Comparison of ENCODE assay signal across 7 mouse cellular contexts in the genomic region with DNA sequence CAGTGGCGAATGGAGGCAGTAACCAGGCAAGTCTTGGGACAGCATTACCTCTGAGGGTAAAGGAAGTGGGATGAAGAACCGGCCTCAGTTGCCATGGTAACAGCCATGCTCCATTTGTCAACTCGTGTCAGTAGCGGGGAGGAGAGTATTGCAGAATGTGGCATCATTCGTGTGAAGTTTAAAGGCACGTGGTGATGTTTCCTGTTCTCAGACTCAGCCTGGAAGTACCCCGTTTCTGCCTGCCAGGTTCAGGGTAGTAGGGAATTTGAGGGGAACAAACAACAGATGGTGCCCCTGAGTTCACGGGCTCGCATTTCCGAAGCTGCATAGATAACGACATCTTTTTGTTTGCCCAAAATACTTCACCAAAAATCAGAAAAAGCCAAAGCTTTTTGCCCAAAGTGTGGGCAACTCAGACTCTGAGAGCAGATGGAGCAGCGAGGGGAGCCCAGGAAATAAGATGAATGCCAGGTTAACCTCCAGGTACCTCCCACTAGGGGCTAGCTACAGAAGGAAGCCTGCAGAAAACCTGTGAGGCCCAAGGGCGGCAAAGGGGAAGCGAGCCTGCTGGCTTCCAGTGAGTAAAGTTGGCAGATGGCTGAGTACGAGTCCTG. TPM values are rescaled to one million over a fixed set of nuclear protein-coding genes. Genes with fewer than 3 reads are reported as not detected.
DNase-seq lines count a peak whose midpoint lies in the region; ATAC-seq lines count a peak whose summit lies in the region.

No protein-coding gene starts in this region.

- DNase-seq in B cell, adult 2 months = peak; percentile 15 to 30
- DNase-seq in ES-CJ7 (ENCODE audit: low read depth, low spot score) = peak; percentile 50
- peak; percentile 85 for DNase-seq in embryo, embryonic 11 days
- peak; percentile 76 for DNase-seq in neural tube, embryonic 10.5 days (ENCODE audit: extremely low spot score, low spot score)
- DNase-seq in ovary, postnatal 10 days (ENCODE audit: low spot score) = no peak

- no peaks in the 10 kb centered on the region for H3K27me3 ChIP-seq in hindbrain, embryonic 15.5 days
- H3K27me3 ChIP-seq in limb, embryonic 12.5 days = no peaks in the 10 kb centered on the region

- no peak overlapping the region for H3K9ac ChIP-seq in hindbrain, embryonic 15.5 days
- H3K9ac ChIP-seq in limb, embryonic 12.5 days (replicated peaks) = no peak overlapping the region

- peak; percentile 80 for ATAC-seq in hindbrain, embryonic 15.5 days (ENCODE audit: low FRiP score, low read depth)
- no peak for ATAC-seq in limb, embryonic 12.5 days (ENCODE audit: insufficient number of reproducible peaks, insufficient read depth, low FRiP score, low TSS enrichment, low read depth)

- 0 out of 2 replicates have a peak overlapping the region, but pooled peaks have one; percentile 32 for H3K27ac ChIP-seq in hindbrain, embryonic 15.5 days (replicated peaks)
- peak overlapping the region; percentile 41; the same call in 1 of the 2 replicates for H3K27ac ChIP-seq in limb, embryonic 12.5 days

- no peaks in the 10 kb centered on the region for H3K9me3 ChIP-seq in hindbrain, embryonic 15.5 days
- no peaks in the 10 kb centered on the region for H3K9me3 ChIP-seq in limb, embryonic 12.5 days

- WGBS in hindbrain, embryonic 15.5 days = 12% methylated on average over 15 of the region's 15 CpGs
- 19% methylated on average over 15 of the region's 15 CpGs for WGBS in limb, embryonic 12.5 days

- no peak overlapping the region for H3K4me3 ChIP-seq in hindbrain, embryonic 15.5 days
- H3K4me3 ChIP-seq in limb, embryonic 12.5 days (replicated peaks) = no peak overlapping the region

- H3K36me3 ChIP-seq in hindbrain, embryonic 15.5 days = no peaks in the 10 kb centered on the region
- no peaks in the 10 kb centered on the region for H3K36me3 ChIP-seq in limb, embryonic 12.5 days

- H3K4me1 ChIP-seq in hindbrain, embryonic 15.5 days (replicated peaks) = peaks cover 32% of the 10 kb centered on the region
- H3K4me1 ChIP-seq in limb, embryonic 12.5 days (replicated peaks) = peaks cover 50% of the 10 kb centered on the region

- H3K4me2 ChIP-seq in hindbrain, embryonic 15.5 days = peak overlapping the region; percentile 13; the same call in 1 of the 2 replicates
- no peak overlapping the region for H3K4me2 ChIP-seq in limb, embryonic 12.5 days

RNA-seq across cellular contexts. Expression of a gene that starts 50.3 kb away (rescaled TPM):
- polyA plus RNA-seq in hindbrain, embryonic 15.5 days (2015; fragmentation: Nextera tagmentation; extraction: Ambion mirVana) = not detected in 2 replicates
- polyA plus RNA-seq in limb, embryonic 12.5 days (2016; fragmentation: Nextera tagmentation; extraction: Ambion mirVana) = not detected in 2 replicates

RNA-seq across cellular contexts. Expression of a gene that starts 56.3 kb away (rescaled TPM):
- 8.6 and 10.6 TPM in 2 replicates for polyA plus RNA-seq in hindbrain, embryonic 15.5 days (2015; fragmentation: Nextera tagmentation; extraction: Ambion mirVana)
- polyA plus RNA-seq in limb, embryonic 12.5 days (2016; fragmentation: Nextera tagmentation; extraction: Ambion mirVana) = 16.4 and 18.0 TPM in 2 replicates
